Mouse (Mus musculus) G1E (cell line): ENCODE data around the gene Ccl28.

Experiments
- CTCF ChIP-seq: IDR thresholded peaks from 2 replicates; pipeline ENCODE4 v1.5.1; 2012; ENCODE audit warnings: low read depth, low read length, inconsistent platforms, mixed read lengths
- GATA1 ChIP-seq: IDR thresholded peaks from 2 replicates; pipeline ENCODE4 v1.6.1; 2012; ENCODE audit warnings: borderline replicate concordance, low read length, inconsistent platforms, mixed read lengths
- GATA2 ChIP-seq: IDR thresholded peaks from 2 replicates; pipeline ENCODE4 v1.6.1; 2012; ENCODE audit warnings: low read depth, low read length, inconsistent platforms, borderline replicate concordance
- POLR2AphosphoS5 ChIP-seq: IDR thresholded peaks from 2 replicates; pipeline ENCODE4 v1.6.1; 2012; ENCODE audit warnings: low read depth, low read length, inconsistent platforms; ENCODE audit not compliant: insufficient replicate concordance
- TAL1 ChIP-seq: conservative IDR thresholded peaks from 2 replicates; pipeline ENCODE4 v1.6.1; 2012; ENCODE audit warnings: low read depth, low read length, inconsistent platforms, mixed read lengths

GRCm38 (mm10) chr13:119695676-119696075, 72.1 kb downstream of the Ccl28 start:
- TF ChIP-seq CTCF (no peak), GATA1 (no peak), POLR2AphosphoS5 (no peak), TAL1 (no peak), GATA2 (no peak)
